Mouse (Mus musculus) testis, postnatal 14 days (tissue): Measurements from ENCODE around the gene Prkcg.
"Not testable (repeated sequence)": the region's sequence is repeated elsewhere in the genome, so short reads cannot be mapped to it uniquely, and the experiment has no call there.

Experiments
- DNase-seq: peaks from one replicate; pipeline ENCODE4 v3.0.0; 2021; ENCODE audit warnings: low spot score

Gene Prkcg

GRCm38 (mm10) chr7:3288976-3289970 is at the start of gene Prkcg, which contains the start of gene Myadm:
Prkcg (plus strand) TSS chr7:3289179.
Myadm (plus strand) TSS chr7:3289080.
- peak; percentile 66 for DNase-seq

- no peak for DNase-seq
Measured at GRCm38 (mm10) chr7:3239193-3239592, 49.8 kb upstream of the Prkcg start.

GRCm38 (mm10) chr7:3260701-3261100 is 28.3 kb upstream of the Prkcg start:
- no peak for DNase-seq

GRCm38 (mm10) chr7:3261446-3261845 is 27.5 kb upstream of the Prkcg start:
- DNase-seq = peak; percentile 46

GRCm38 (mm10) chr7:3262789-3263188 is 26.2 kb upstream of the Prkcg start:
- DNase-seq = peak; percentile 35

GRCm38 (mm10) chr7:3264390-3265022 is 24.5 kb upstream of the Prkcg start:
- no peak for DNase-seq

GRCm38 (mm10) chr7:3265311-3265710 is 23.7 kb upstream of the Prkcg start:
- DNase-seq = no peak

- DNase-seq = no peak
Measured at GRCm38 (mm10) chr7:3267261-3267660, 21.7 kb upstream of the Prkcg start.

- no peak for DNase-seq
Measured at GRCm38 (mm10) chr7:3267888-3268287, 21.1 kb upstream of the Prkcg start.

GRCm38 (mm10) chr7:3268291-3268690 is 20.7 kb upstream of the Prkcg start:
- DNase-seq = no peak

GRCm38 (mm10) chr7:3272206-3272605 is 16.8 kb upstream of the Prkcg start:
- DNase-seq = no peak

GRCm38 (mm10) chr7:3275455-3276170 is 13.4 kb upstream of the Prkcg start:
- no peak for DNase-seq

- not testable (repeated sequence) for DNase-seq
Measured at GRCm38 (mm10) chr7:3276781-3277180, 12.2 kb upstream of the Prkcg start.

GRCm38 (mm10) chr7:3280080-3280653 is 8.8 kb upstream of the Prkcg start:
- no peak for DNase-seq

- no peak for DNase-seq
Measured at GRCm38 (mm10) chr7:3280654-3281153, 8.3 kb upstream of the Prkcg start.

- DNase-seq = no peak
Measured at GRCm38 (mm10) chr7:3281741-3282140, 7.2 kb upstream of the Prkcg start.

- no peak for DNase-seq
Measured at GRCm38 (mm10) chr7:3283081-3283875, 5.7 kb upstream of the Prkcg start.

GRCm38 (mm10) chr7:3284604-3285003 is 4.4 kb upstream of the Prkcg start:
- no peak for DNase-seq

- DNase-seq = no peak
Measured at GRCm38 (mm10) chr7:3286036-3286435, 2.9 kb upstream of the Prkcg start.

GRCm38 (mm10) chr7:3287186-3287585 is 1.8 kb upstream of the Prkcg start:
- DNase-seq = no peak
